Mouse (Mus musculus) central nervous system, embryonic 14 days (tissue): ENCODE data around the gene Prss54. TPM values are rescaled to one million over a fixed set of nuclear protein-coding genes. Genes with fewer than 3 reads are reported as not detected.

ENCODE experiments used
- polyA plus RNA-seq: library from polyadenylated mRNA; depleted of rRNA; stranded (reverse); fragments of >200 nt; gene quantifications from 2 replicates; pipeline ENCODE4 v1.2.3, GENCODE M21; 2012; rRNA removed

The Prss54 gene
- not detected in 2 replicates for polyA plus RNA-seq

DNA sequence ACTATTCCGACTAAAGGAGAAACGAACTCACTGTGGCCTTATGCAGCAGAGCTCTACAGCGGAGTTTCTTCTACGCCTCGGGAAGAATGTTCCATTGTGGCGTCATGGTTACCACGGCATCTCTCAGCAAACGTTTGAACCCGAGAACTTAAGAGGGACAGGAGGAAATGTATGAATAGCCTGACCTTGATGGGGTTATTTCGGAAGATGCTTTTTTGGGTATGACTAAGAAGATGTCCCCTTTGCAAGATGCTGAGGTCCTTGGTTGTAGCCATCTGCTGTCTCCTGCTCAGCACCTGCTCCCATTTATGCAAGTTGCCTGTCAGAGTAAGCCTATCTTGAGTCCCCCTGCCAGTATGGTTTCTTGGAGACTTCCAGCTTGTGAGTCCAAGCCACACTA, at the start of gene Prss54:
Gene Prss54, minus strand, starts transcription at position 101 of the 400 bp plus-strand sequence.

DNA sequence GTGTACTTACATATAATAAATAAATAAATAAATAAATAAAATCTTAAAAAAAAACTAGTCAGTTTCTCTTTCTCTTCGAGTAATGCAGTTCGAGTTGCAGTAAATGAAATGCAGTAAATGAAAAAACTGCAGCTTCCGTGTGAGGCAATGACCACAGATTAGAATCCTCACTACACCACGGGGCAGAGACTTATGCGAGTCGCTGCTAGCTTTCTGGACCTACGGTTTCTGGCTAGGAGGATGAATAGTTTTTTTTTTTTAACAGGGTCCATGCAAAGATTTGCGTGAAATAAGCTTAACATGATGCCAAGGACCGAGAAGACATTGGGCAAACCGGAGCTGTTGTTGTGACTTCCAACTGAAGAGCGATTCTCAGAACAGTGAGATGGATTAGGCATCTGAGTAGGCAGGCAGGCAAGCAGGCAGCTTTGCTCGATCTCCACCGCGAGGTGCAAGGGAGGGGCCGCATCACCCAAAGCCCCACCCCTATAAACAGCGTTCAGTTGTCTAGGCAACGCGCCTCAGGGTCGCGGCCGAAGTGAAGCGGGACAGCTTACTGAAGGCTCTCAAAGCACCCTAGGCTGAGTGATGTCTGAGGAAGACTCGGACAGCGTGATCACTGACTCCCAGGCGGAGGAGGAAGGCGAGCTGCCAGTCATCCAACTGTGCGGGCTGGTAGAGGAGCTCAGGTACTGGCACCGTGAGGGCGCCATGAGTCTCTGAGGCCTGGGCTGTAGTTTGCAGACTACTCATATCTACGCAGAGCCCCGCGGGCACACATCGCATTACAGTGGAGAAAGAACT, 42.4 kb downstream of the Prss54 start, which contains the start of gene Ccdc113:
Gene Ccdc113, plus strand, starts transcription at position 502 of the 804 bp plus-strand sequence.

Other genes starting within 250 kb of the Prss54 start
- gene Zfp319, start 244.4 kb downstream of the Prss54 start, polyA plus RNA-seq: 20.8 and 22.2 TPM in 2 replicates
- 41.7 and 43.9 TPM in 2 replicates for gene Usb1, start 244.1 kb downstream of the Prss54 start, polyA plus RNA-seq
- 19.4 and 22.6 TPM in 2 replicates for gene Mmp15, start 224.1 kb downstream of the Prss54 start, polyA plus RNA-seq
- 132 and 138 TPM in 2 replicates for gene Cfap20, start 141.5 kb downstream of the Prss54 start, polyA plus RNA-seq
- gene Csnk2a2, start 86.3 kb downstream of the Prss54 start, polyA plus RNA-seq: 49.8 TPM in 2 replicates
- 0.95 and 1.5 TPM in 2 replicates for gene Ccdc113, start 42.3 kb downstream of the Prss54 start, polyA plus RNA-seq
- gene Gins3, start 57.1 kb upstream of the Prss54 start, polyA plus RNA-seq: 6.5 and 6.8 TPM in 2 replicates
- gene Ndrg4, start 100.6 kb upstream of the Prss54 start, polyA plus RNA-seq: 301 and 322 TPM in 2 replicates
- gene Setd6, start 139.5 kb upstream of the Prss54 start, polyA plus RNA-seq: 33.9 and 34.8 TPM in 2 replicates
- 91.2 and 99.5 TPM in 2 replicates for gene Cnot1, start 231.1 kb upstream of the Prss54 start, polyA plus RNA-seq
- 104 and 113 TPM in 2 replicates for gene Sap18b, start 249.0 kb upstream of the Prss54 start, polyA plus RNA-seq